21 mouse cellular contexts compared by ENCODE assay signal in the genomic region with DNA sequence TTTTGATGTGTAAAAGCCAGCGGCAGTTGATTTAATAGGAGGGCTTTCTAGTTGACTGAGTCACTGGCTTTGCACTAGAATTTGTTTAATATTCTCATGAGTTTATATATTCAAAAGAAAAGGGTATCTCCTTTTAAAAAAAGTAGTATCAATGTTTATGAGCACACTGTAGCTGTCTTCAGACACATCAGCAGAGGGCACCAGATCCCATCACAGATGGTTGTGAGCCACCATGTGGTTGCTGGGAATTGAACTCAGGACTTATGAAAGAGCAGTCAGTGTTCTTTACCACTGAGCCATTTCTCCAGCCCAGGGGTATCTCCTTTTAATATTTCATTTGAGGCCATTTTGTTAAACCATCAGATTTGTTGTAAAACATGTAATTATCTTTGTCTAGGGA. TPM values are rescaled to one million over a fixed set of nuclear protein-coding genes. Genes with fewer than 3 reads are reported as not detected.
"Had no signal": no experiment of that assay in that cellular context is flagged by ENCODE, and none has a peak within 500 bp of the region (broad histone marks: within the 10 kb centered on the region; RNA-seq: fewer than 3 reads in every experiment).

No protein-coding gene starts in this region.

- DNase-seq: kidney, adult 11 months; kidney, postnatal 10 days; layer of hippocampus, postnatal 36 days; lung, adult 2 months; lung, postnatal 10 days; lung, postnatal 4 days; right cerebral cortex, adult 18-20 months; right cerebral cortex, postnatal 25 days had no signal

- H3K9ac ChIP-seq: liver, embryonic 15.5 days; neural tube, embryonic 15.5 days had no signal

- H3K4me3 ChIP-seq: limb, embryonic 10.5 days; liver, embryonic 15.5 days; midbrain, embryonic 10.5 days; myocyte; neural tube, embryonic 15.5 days had no signal

- H3K27me3 ChIP-seq: neural tube, embryonic 15.5 days had no signal

- H3K27ac ChIP-seq: limb, embryonic 10.5 days; liver, embryonic 15.5 days; midbrain, embryonic 10.5 days; neural tube, embryonic 15.5 days had no signal

- H3K4me2 ChIP-seq: liver, embryonic 11.5 days; liver, embryonic 15.5 days; neural tube, embryonic 15.5 days had no signal

- H3K9me3 ChIP-seq: limb, embryonic 10.5 days; liver, embryonic 15.5 days; midbrain, embryonic 10.5 days; neural tube, embryonic 15.5 days had no signal

RNA-seq across cellular contexts. Expression of a gene that starts 4.7 kb away (rescaled TPM):
- total RNA-seq: layer of hippocampus, postnatal 36 days; left cerebral cortex, postnatal 10 days; megakaryocyte, adult 5-6 weeks had no signal
- polyA plus RNA-seq: intestine, embryonic 14.5 days; large intestine, adult 2 months; liver, embryonic 15.5 days; lung, adult 2 months; myocyte; neural tube, embryonic 11.5 days; small intestine, adult 2 months; stomach, embryonic 16.5 days had no signal
